Mouse (Mus musculus) stomach, embryonic 16.5 days (tissue): Measurements from ENCODE around the gene Ugt1a5. TPM values are rescaled to one million over a fixed set of nuclear protein-coding genes. Genes with fewer than 3 reads are reported as not detected.
A peak's percentile ranks its signal among the peaks of the same experiment; 100 is the strongest.

ENCODE experiments used
- ATAC-seq: fragments of 200-750 bp; cut with Nextera tagmentation; 2 replicates; pipeline ENCODE4 v1.8.0; 2017; ENCODE audit warnings: moderate number of reproducible peaks, moderate TSS enrichment; ENCODE audit not compliant: insufficient read depth, low FRiP score
- H3K27ac ChIP-seq: fragments of 300-500 bp; sonication (generic); 2 replicates; pipeline ENCODE4 v1.5.1; 2014; ENCODE audit warnings: low read length
- H3K27me3 ChIP-seq: fragments of 300-500 bp; sonication (generic); 2 replicates; pipeline ENCODE4 v1.6.1; 2014; ENCODE audit warnings: low read length, control low read depth, mixed read lengths; ENCODE audit not compliant: control insufficient read depth, insufficient read depth
- H3K36me3 ChIP-seq: fragments of 300-500 bp; sonication (generic); 2 replicates; pipeline ENCODE4 v1.6.1; 2014; ENCODE audit warnings: low read length; ENCODE audit not compliant: control insufficient read depth, insufficient read depth
- H3K4me1 ChIP-seq: fragments of 300-500 bp; sonication (generic); 2 replicates; pipeline ENCODE4 v1.6.1; 2014; ENCODE audit warnings: low read length, control low read depth, mixed read lengths; ENCODE audit not compliant: control insufficient read depth, insufficient read depth
- H3K4me2 ChIP-seq: fragments of 300-500 bp; sonication (generic); 2 replicates; pipeline ENCODE4 v1.6.1; 2014; ENCODE audit warnings: low read depth, low read length, mixed read lengths
- H3K4me3 ChIP-seq: fragments of 300-500 bp; sonication (generic); replicated peaks from 2 replicates; pipeline ENCODE4 v1.5.1; 2014; ENCODE audit warnings: mild to moderate bottlenecking, low read length
- H3K9ac ChIP-seq: fragments of 300-500 bp; sonication (generic); 2 replicates; pipeline ENCODE4 v1.6.1; 2014; ENCODE audit warnings: low read length
- H3K9me3 ChIP-seq: fragments of 300-500 bp; sonication (generic); replicated peaks from 2 replicates; pipeline ENCODE4 v1.6.1; 2016; ENCODE audit warnings: low read length, control low read depth; ENCODE audit not compliant: control insufficient read depth
- WGBS: fragments of 180-500 bp; shearing (Covaris S2); extraction: QIAGEN DNeasy Blood & Tissue Kit; methylation state at CpG from one replicate; pipeline ENCODE4 v1.1.7; 2014; 5-methylcytosine and 5-hydroxymethylcytosine counted together
- polyA plus RNA-seq: library from polyadenylated mRNA; unstranded; fragments of >200 nt; fragmentation: Nextera tagmentation; extraction: Ambion mirVana; gene quantifications from 2 replicates; pipeline ENCODE4 v1.2.1, GENCODE M21; 2015

The Ugt1a5 gene
- polyA plus RNA-seq, 1 experiment from 2014 or later = 0.10 TPM

GRCm38 (mm10) chr1:88253106-88253505 lies 87.3 kb downstream of the Ugt1a5 start:
- Histone ChIP-seq H3K9me3 (peaks cover 31% of the 10 kb centered on the region), H3K9ac (no peak overlapping the region), H3K4me1 (no peaks in the 10 kb centered on the region), H3K4me3 (no peak overlapping the region), H3K4me2 (no peak overlapping the region), H3K27me3 (no peaks in the 10 kb centered on the region), H3K36me3 (no peaks in the 10 kb centered on the region), H3K27ac (no peak overlapping the region)
- ATAC-seq = no peak
- 68% methylated on average over 8 of the region's 8 CpGs for WGBS

GRCm38 (mm10) chr1:88253540-88253939 lies 87.7 kb downstream of the Ugt1a5 start:
- Histone ChIP-seq H3K9me3 (peaks cover 29% of the 10 kb centered on the region), H3K4me2 (no peak overlapping the region), H3K36me3 (no peaks in the 10 kb centered on the region), H3K9ac (no peak overlapping the region), H3K27me3 (no peaks in the 10 kb centered on the region), H3K4me3 (no peak overlapping the region), H3K4me1 (no peaks in the 10 kb centered on the region), H3K27ac (no peak overlapping the region)
- WGBS = 71% methylated on average over 6 of the region's 6 CpGs
- ATAC-seq = no peak

GRCm38 (mm10) chr1:88254793-88255465 lies 89.1 kb downstream of the Ugt1a5 start:
- H3K9me3 ChIP-seq = peaks cover 23% of the 10 kb centered on the region
- peak; percentile 0; the same call in 1 of the 2 replicates for ATAC-seq
- H3K4me2 ChIP-seq = no peak overlapping the region
- H3K36me3 ChIP-seq = peaks cover 5% of the 10 kb centered on the region; the same call in 1 of the 2 replicates
- no peak overlapping the region for H3K4me3 ChIP-seq
- peaks cover 6% of the 10 kb centered on the region; the same call in 1 of the 2 replicates for H3K4me1 ChIP-seq
- 85% methylated on average over 12 of the region's 12 CpGs for WGBS
- H3K9ac ChIP-seq = no peak overlapping the region
- no peak overlapping the region for H3K27ac ChIP-seq
- no peaks in the 10 kb centered on the region for H3K27me3 ChIP-seq

- peaks cover 18% of the 10 kb centered on the region for H3K9me3 ChIP-seq
- no peaks in the 10 kb centered on the region for H3K27me3 ChIP-seq
- 48% methylated on average over 2 of the region's 2 CpGs for WGBS
- H3K36me3 ChIP-seq = peaks cover 8% of the 10 kb centered on the region; the same call in 1 of the 2 replicates
- H3K4me2 ChIP-seq = no peak overlapping the region
- H3K4me3 ChIP-seq = no peak overlapping the region
- 0 out of 2 replicates have a peak, but pooled peaks have one; percentile 0 for ATAC-seq
- H3K27ac ChIP-seq = no peak overlapping the region
- H3K9ac ChIP-seq = no peak overlapping the region
- peaks cover 9% of the 10 kb centered on the region; the same call in 1 of the 2 replicates for H3K4me1 ChIP-seq
Observed at GRCm38 (mm10) chr1:88255466-88255857, 89.7 kb downstream of the Ugt1a5 start.

- ATAC-seq = no peak
- Histone ChIP-seq H3K4me3 (no peak overlapping the region), H3K9me3 (peaks cover 11% of the 10 kb centered on the region), H3K4me2 (no peak overlapping the region), H3K4me1 (peaks cover 9% of the 10 kb centered on the region; the same call in 1 of the 2 replicates), H3K36me3 (peaks cover 11% of the 10 kb centered on the region; the same call in 1 of the 2 replicates), H3K9ac (no peak overlapping the region), H3K27ac (no peak overlapping the region), H3K27me3 (no peaks in the 10 kb centered on the region)
- 79% methylated on average over 13 of the region's 13 CpGs for WGBS
Observed at GRCm38 (mm10) chr1:88255989-88256754, 90.4 kb downstream of the Ugt1a5 start.

- 74% methylated on average over 10 of the region's 10 CpGs for WGBS
- H3K36me3 ChIP-seq = peaks cover 20% of the 10 kb centered on the region
- no peak for ATAC-seq
- no peak overlapping the region for H3K9ac ChIP-seq
- H3K4me3 ChIP-seq = no peak overlapping the region
- no peak overlapping the region for H3K27ac ChIP-seq
- H3K9me3 ChIP-seq = peaks cover 9% of the 10 kb centered on the region
- peaks cover 13% of the 10 kb centered on the region; the same call in 1 of the 2 replicates for H3K4me1 ChIP-seq
- no peaks in the 10 kb centered on the region for H3K27me3 ChIP-seq
- no peak overlapping the region for H3K4me2 ChIP-seq
Observed at GRCm38 (mm10) chr1:88256886-88257663, 91.3 kb downstream of the Ugt1a5 start.

- ATAC-seq = no peak
- no peak overlapping the region for H3K9ac ChIP-seq
- H3K4me1 ChIP-seq = peaks cover 18% of the 10 kb centered on the region
- H3K27me3 ChIP-seq = no peaks in the 10 kb centered on the region
- H3K4me3 ChIP-seq = no peak overlapping the region
- peaks cover 26% of the 10 kb centered on the region for H3K36me3 ChIP-seq
- no peak overlapping the region for H3K4me2 ChIP-seq
- WGBS = 79% methylated on average over 6 of the region's 6 CpGs
- H3K27ac ChIP-seq = no peak overlapping the region
- 0 out of 2 replicates have a peak, but pooled peaks cover 5% of the 10 kb centered on the region for H3K9me3 ChIP-seq
Observed at GRCm38 (mm10) chr1:88257681-88258080, 91.9 kb downstream of the Ugt1a5 start.

GRCm38 (mm10) chr1:88258361-88258760 lies 92.5 kb downstream of the Ugt1a5 start:
- H3K4me2 ChIP-seq = no peak overlapping the region
- peaks cover 32% of the 10 kb centered on the region for H3K36me3 ChIP-seq
- H3K27ac ChIP-seq = no peak overlapping the region
- no peak for ATAC-seq
- H3K27me3 ChIP-seq = no peaks in the 10 kb centered on the region
- 69% methylated on average over 6 of the region's 6 CpGs for WGBS
- H3K4me1 ChIP-seq = peaks cover 18% of the 10 kb centered on the region
- H3K9me3 ChIP-seq = 0 out of 2 replicates have a peak, but pooled peaks cover 5% of the 10 kb centered on the region
- H3K4me3 ChIP-seq = no peak overlapping the region
- H3K9ac ChIP-seq = no peak overlapping the region
